Mouse (Mus musculus): ENCODE data around the gene Duoxa1.
A peak's percentile ranks its signal among the peaks of the same experiment; 100 is the strongest.

Duoxa1 gene

DNA sequence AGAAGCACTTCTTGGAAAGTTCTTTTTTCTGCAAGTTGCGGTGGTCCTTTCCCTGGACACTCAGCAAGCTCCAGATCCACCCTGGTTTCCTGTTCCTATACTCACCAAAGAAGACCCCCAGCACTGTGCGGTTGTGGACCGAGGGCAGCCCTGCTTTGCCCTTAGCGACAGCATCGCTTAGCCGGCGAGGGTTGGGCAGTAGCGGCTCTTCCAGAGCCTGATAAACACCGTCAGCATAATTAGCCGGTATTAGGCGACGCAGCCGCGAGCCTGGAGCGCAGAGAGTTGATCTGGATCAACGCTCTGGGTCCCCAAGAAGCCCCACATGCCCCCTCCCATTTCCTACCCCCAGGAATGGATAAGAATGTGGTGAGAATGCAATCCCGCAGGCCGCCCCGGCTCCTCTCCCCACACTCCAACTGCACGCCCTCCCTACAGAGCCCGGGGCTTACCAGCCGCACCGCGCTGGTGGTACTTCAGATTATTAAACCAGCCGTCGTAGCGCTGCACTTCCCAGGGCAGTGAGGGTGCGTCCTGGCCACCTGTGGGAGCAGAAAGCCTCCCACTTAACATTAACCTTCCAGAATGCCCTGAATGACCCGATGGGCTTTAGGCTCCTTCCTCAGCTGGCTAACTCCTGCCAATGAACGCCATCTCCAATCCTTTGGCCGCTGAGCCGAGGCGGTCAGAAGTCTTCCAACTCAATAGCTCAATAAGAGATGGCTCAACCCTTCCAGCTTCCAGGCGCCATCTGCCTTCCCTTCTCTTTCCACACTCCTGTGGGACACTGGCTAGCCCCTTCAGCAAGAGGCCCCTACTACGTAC, 16.0 kb downstream of the Duoxa1 start:
- no peak for DNase-seq

DNA sequence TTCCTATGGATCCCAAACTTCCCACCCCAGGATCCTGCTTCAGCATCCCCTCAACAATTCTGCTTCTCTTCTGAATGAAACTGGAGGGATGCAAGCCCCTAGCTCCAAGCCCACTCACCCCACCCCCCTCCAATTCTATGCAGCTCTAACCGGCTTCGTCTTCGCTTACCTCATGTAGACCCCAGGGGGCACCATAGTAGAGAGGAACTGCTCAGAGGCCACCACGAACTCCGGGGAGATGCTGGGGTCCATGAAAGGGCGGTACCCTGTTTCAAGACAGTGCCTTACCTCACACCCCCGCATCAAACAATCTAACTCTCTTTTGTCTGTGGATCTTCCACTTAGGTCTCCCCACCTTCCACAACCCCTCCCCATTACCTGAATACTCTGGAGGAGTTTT, 18.6 kb downstream of the Duoxa1 start:
- no peak for DNase-seq

DNA sequence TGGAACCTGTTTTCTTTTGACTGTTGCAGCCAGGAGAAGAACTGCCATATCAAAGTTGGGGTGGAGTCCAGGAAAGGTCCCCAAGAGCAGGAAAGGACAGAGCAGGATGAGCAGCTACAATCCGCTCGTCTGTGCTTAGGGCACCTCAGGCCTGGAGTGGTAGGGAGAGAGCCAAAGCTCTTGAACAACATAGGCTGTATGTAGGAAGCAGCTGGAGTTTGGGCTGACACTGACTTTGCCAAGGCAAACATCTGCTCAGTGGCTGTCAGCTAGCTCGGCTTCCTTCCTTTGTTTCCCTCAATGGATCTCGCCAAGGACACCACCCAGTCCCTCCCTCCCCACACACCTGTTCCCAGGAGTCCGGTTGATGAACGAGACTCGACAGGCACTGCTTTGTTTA, 27.4 kb downstream of the Duoxa1 start:
- DNase-seq: no peak

DNA sequence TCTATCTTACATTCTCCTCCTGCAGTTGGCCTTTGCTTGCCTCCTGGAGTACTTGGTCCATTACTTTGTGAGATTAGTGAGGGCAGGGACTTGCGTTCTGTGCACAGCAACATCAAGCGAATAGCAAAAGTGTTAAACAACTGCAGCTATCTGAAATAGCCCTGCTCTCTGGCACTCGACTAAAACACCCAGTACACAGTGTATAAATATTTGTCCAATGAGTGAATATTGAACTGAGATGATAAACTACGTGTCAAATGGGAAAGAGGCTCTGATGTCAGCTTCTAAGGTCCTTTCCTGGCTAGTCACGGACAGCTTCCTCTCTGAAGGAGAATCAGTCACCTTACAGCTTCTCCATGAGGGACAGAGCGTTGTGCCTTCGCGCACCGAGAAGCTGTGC, 29.4 kb downstream of the Duoxa1 start:
- no peak for DNase-seq

DNA sequence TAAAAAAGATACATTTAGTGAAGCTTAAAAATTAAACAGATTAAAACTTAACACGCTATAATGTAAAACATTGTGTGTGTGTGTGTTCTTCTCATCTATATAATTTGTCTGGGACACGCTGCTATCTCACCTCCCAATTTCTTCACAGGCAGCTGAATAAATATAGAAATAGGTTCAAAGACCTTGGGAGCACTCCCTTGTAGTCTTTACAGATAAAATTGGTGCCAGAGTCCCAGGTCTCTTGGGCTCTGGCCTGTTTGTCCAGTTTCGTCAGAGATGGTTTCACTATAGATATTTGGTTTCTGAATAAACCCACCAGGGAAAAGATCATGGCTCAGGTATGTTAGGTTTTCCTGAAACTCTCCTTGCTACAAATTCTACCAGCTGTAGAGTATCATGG, 34.8 kb downstream of the Duoxa1 start:
- no peak for DNase-seq

DNA sequence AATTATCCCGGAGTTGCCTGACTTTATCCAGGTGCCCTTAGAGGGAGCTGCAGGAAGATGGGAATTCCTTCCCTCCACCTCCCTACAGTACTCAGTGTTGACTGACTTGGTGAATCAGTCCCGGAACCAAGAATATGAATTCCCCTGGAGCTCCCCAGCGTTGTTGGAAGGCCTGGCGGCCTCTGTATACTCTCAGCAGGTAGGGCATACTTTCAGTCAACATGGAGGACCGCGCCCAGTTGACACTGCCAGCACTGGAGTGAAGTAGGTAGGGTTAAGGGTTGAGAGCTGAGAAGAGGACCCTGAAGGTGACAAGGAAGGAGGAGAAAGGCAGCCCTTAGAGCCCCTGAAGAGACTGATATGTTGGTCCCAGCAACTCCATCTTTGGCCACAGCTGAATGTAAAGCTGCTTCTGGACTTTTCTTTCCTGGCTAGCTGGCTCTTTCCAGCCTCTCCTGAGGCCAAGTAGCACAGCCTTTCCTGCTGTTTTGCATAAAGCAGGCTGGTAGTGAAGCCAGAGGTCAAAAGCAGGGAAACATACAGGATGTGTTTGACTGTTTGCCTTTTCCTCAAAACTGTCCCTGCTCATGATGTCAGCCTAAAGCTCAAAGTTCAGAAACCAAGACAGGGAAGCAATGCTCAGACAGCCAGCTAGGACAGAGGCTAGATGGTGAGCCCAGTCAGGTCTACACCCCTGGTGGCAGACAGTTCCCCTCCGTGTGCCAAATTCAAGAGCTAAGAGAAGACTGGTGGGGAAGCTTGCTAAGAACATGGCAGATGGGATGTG, 46.9 kb downstream of the Duoxa1 start:
- peak; percentile 8 for DNase-seq

DNA sequence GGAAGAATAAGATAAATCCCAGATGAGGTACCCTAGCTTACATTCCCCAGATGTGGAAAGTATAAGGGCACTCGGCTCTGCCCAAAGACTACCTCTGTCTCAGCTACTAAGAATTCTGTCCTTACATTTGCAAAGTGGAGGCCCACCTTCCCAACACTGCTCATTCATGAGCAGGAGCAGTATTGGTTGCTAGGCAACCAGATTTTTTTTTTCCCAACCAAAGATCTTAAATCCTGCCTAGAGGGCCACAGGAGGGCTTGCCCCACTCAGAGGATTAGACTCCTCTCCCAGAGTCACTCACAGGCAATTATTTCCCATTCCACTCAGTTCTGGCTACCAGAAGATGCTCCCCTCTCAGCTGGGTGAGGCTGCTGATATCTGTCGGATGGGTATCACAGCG, 48.8 kb downstream of the Duoxa1 start:
- DNase-seq: no peak

DNA sequence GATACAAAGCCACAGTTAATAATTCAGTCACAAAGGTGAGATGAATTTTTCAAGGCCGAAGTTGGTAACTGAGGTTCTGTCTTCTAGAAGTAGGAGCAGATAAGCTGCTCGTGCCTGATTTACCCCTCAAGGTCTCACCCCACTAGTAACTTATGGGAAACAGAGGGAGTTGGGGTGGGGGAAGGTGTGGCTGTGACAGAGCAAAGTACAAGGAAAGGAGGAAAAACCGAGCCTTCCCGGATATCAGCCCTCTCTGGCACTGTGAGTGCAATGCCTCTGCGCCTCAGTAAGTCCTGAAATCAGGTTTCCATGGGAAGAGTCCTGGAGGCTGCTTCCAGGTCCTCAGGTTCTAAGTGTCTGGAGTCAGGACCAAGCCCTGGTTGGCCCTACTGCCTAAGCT, 52.8 kb downstream of the Duoxa1 start:
- no peak for DNase-seq

DNA sequence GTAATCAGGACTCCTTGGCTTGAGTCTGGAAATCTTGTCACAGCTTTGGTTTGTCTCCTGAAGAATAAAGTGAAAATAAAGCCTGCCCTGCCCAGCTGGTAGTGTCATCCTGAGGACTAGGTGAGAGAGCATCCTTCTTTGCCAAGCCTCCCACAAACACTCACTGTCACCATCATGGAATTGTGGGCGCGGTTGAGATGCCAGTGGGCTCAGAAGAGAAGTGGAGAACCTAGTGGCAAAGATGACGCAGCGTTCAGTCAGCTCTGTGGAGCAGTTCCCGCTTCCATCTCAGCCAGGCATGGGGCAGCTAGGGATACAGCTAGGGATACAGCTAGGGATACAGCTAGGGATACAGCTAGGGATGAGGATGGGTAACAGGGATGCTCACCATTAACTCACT, 57.5 kb downstream of the Duoxa1 start:
- no peak for DNase-seq
